Mouse (Mus musculus) adrenal gland, postnatal 36 days (tissue): ENCODE measurements around the gene Kank2. TPM values are rescaled to one million over a fixed set of nuclear protein-coding genes. Genes with fewer than 3 reads are reported as not detected.

Experiments used
- DNase-seq, 2 experiments: peaks; one replicate each; pipeline ENCODE4 v3.0.0; 2021; ENCODE audit warnings: mixed read lengths in 1 of 2
- long read RNA-seq, 2 experiments: library from polyadenylated mRNA; stranded (forward); transcript quantifications; one replicate each; pipeline ENCODE4 v2.0.0; 2021; ENCODE audit warnings: borderline sequencing depth in 2 of 2
- total RNA-seq, 2 experiments: library from RNA; stranded (reverse); gene quantifications; 2 replicates each; pipeline ENCODE4 v1.2.3; 2021

Gene Kank2
- total RNA-seq: 10 to 100 TPM; 31.2 to 38.3 TPM
- long read RNA-seq, experiment 1, full-length matches to known transcripts: 5 of 11 reads
- long read RNA-seq, experiment 1, partial matches to known transcripts: 1 of 11 reads
- long read RNA-seq, experiment 1, other reads (novel, unspliced or antisense): 5 of 11 reads
- long read RNA-seq, experiment 2, full-length matches to known transcripts: 5 of 11 reads
- long read RNA-seq, experiment 2, partial matches to known transcripts: 4 of 11 reads
- long read RNA-seq, experiment 2, other reads (novel, unspliced or antisense): 2 of 11 reads

- DNase-seq: peak; percentile 92 to 95
These were observed at the start of gene Kank2 for GRCm38 (mm10) chr9:21798345-21799009. Gene Kank2, minus strand, starts transcription at chr9:21798744.

DNA sequence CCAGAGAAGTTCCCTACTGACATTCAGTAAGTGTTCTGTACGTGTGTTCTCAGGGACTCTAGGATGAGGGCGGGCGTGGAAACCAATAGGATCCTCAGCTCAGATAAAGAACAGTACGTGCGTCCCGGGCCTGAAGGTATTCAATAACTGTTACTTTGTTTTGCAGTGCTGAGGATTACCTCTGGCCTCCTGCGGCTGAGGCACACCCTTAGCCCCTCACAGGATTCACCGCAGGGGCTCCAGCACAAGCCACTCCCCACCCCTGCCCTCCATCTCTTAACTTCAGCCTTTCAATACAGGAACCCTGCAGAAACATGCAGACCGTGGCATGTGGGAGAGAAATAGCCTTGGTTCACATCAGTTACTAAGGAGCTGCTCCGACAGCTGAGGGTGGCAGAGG, 49.4 kb upstream of the Kank2 start:
- no peak for DNase-seq

DNA sequence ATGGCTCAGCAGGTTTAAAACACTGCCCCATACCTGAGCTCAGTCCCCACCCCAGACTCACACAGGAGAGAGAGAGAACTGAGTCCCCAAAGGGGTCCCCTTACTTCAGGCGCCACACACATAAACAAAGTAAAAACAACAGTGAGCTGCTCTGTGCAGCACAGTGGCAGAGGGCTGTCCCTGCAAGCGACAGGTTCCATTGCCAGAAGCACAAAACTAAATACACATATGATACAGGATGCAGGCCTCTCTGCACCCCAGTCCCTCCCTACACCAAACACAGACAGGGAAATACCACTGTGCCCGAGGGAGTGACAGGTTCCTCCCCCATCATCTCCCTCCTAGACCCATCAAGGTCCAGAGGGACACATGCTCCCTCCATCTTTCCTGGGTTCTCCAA, 48.9 kb upstream of the Kank2 start:
- no peak for DNase-seq

DNA sequence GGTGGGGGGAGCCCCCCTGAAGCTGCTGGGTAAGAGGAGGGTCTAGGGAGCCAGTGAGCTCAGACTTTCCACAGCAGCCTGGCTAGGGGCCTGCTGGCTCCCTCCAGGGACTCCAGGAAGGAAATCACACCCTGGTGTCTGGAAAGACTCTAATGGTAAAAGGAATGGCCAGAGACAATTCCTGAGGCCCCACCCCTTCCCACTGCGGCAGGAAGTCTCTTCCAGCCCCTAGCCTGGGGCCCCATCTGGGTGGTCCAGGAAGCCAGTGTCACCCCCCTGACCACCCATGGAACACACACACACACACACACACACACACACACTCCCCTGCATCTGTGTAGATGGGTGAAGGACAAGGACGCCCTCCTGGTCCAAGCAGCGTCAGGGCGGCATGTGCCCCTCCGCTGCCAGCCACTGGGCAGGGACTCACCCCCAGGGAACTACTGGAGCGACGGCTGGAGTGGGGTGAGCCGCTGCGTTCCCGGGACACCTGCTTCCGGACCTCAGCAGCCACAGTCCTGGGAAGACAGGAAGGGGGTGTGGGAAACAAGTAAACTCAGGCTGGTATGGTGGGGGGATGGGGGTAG, 48.3 kb upstream of the Kank2 start:
- DNase-seq: peak; percentile 55 to 74

DNA sequence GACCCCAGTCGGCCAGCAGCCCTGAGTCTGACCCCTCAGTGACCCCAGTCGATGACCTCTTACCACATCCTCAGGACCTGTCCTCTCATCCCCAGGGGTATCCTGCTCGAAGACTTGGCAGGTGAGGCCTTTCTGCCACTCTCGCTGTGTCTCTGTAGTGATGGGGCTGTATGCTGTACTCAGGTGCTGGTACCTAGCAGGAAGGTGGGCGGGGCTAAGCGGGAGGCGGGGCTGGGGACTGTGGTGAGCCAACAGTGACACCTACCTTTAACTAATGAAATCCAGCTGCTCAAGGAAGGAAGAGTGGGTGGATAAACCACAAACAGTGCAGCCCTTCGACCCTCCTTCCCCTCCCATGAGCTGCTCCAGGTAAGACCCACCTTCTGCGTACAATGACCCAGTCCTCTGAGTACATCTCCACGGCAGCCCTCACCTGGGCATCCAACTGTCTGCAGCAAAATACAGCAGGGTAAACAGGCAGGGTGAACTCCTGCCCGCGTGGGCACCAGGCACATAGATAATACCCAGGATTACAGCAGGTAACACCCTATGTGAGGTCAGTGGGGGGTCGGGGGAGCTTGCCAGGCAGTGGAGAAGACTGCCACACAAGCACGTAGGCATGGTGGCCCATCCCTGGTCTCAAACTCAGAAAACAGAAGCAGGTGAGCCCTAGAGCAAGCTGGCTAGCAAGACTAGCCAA, 47.0 kb upstream of the Kank2 start:
- DNase-seq: no peak

DNA sequence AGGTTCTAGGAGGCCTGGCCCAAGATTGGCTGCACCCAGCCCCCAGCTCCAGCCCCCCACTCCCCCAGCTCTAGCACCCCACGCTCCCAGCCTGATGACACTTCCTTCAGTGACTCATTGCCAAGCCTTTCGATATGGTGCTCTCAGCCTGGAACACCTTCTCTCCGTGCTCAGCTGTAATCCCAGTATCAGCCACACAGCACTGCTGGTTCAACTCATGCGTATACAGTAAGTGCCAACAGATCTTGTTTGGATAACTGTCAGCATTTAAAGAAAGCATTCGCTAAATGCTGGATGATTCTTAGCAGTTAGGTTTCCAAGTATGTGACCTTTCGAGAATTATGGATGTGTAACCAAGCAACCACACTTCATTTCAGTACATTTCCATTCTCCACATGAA, 44.5 kb upstream of the Kank2 start:
- no peak for DNase-seq

DNA sequence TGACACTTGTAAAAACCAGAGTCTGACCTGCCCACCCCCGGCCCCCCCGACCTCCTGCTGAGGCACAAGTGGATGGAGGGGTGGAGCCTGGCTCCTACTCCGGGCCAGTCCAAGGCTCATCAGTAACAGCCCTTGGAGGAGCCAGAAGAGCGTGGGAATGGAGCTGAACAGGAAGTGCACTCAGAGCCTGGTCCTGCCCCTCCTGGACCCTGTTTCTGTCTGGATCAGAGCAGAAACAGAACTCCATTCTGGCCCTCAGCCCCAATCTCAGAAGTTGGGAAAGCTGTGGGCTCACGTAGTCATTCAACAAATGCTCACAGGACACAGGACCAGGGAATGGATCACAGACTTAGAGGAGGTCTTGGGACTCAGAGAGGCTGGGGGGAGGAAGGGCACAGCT, 43.8 kb upstream of the Kank2 start:
- DNase-seq: peak in 1 of 2 experiments; percentile 42

GRCm38 (mm10) chr9:21841340-21841739, 42.8 kb upstream of the Kank2 start:
- no peak for DNase-seq

GRCm38 (mm10) chr9:21840115-21840787, 41.7 kb upstream of the Kank2 start:
- peak; percentile 49 to 61 for DNase-seq

- no peak for DNase-seq
These were observed 39.1 kb upstream of the Kank2 start for GRCm38 (mm10) chr9:21837690-21838089.

- peak; percentile 82 to 90 for DNase-seq
These were observed 36.8 kb upstream of the Kank2 start, which contains the start of gene Angptl8 for GRCm38 (mm10) chr9:21835258-21835912. Gene Angptl8, plus strand, starts transcription at chr9:21835510.

- peak in 1 of 2 experiments; percentile 62 for DNase-seq
These were observed 33.2 kb upstream of the Kank2 start for GRCm38 (mm10) chr9:21831558-21832240.

DNA sequence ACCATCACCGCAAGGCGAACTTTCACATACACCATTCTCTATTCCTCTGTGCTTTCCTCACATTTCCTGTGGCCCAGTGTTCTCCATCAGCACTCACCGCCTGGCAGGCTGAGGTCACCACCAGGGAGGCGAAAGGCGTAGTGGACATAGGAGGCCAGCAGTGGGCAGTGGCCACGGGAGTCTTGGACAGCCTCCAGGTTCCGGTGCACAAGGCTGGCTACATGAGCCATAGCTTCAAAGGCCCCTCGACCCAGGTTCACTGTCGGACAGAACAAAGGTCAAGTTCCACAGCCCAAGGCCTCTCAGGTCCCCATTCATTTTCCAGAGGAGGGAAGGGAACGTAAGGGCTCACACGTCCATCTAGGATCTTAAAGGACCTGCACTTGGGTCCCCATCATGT, 32.4 kb upstream of the Kank2 start:
- peak; percentile 58 to 79 for DNase-seq

- no peak for DNase-seq
These were observed 31.9 kb upstream of the Kank2 start for GRCm38 (mm10) chr9:21830461-21830850.

DNA sequence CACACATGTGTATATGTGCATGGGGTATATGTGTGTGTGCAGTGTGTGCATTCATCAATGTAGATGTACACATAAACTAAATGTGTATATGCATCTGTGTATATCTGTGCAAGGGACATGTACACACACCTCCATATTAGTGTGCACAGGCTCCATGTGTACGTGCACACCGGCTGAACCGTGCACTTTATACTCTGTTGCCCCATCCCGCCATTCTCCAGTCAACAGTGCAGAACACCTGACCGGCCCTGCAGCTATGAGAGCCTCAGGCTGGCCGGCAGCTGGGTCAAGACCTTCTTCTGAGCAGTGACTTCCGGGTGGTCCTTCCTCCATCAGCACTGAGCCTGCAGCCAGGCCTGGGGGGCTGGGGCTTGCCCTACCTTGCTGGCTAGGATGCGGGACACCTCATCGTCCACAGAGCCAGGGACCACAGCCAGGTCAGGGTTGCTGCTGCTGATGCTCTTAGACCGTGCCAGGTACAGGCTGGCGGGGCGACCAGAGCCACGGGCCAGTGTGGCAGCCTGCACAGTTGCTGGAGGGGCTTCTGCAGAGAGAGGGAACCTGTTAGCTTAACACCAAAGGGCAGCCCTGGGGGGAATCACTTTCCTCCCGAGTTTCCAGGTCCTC, 31.4 kb upstream of the Kank2 start:
- DNase-seq: no peak

DNA sequence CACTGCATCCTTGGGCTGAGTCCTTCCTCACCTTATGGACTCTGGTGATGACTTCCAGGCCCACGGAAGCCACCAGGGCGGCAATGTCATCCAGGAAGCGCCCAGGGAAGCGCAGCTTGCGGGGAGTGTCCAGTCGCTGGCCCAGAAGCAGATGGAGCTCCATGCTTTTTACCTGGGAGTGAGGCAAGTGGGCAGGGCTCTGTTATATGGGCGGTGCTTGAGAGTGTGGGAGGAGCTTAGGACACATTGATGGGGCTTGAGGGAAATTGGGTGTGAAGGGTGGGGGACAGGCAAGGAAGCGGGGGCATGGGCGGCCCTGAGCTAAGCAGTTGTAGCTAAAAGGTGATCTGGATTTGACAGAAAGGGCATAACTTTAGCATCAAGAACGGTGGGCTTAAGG, 25.8 kb upstream of the Kank2 start:
- DNase-seq: no peak

GRCm38 (mm10) chr9:21823957-21824356, 25.4 kb upstream of the Kank2 start:
- no peak for DNase-seq

GRCm38 (mm10) chr9:21822686-21823085, 24.1 kb upstream of the Kank2 start:
- no peak for DNase-seq

- no peak for DNase-seq
These were observed 21.6 kb upstream of the Kank2 start for GRCm38 (mm10) chr9:21820183-21820582.

DNA sequence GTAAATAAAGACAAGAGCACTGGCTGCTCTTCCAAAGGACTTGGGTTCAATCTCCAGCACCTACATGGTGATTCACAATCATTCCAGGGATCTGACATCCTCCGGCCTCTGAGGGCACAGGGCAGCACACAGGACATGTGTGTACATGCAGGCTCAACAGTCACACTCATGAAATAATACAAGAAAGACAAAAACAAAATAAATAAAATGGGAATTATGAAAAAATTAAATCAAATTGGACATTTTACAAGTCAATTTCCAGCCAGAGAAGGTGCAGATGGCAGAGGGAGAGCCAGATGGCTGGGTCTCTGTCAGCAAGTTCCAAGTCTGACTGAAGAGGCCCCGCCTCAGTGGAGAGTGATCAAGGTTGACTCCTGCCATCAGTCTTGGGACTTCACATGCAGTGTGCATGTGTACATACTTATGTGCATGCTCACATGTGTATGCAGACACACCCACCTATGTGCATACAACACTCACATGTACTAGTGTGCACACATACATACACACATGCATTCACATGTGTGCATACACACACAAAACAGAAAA, 20.7 kb upstream of the Kank2 start:
- no peak for DNase-seq
